Mouse (Mus musculus) liver, postnatal 0 days (tissue): ENCODE measurements at regions not wholly inside any gene's neighbourhood (a gene's known extent, or its start where the extent isn't known, plus 50 kb on each side); places are given as distances from the start of the nearest gene placed in this dataset.

Experiments used
- CTCF ChIP-seq: sonication (generic); IDR thresholded peaks from 2 replicates; pipeline ENCODE4 v1.5.1; 2016; ENCODE audit warnings: antibody characterized with exemption, low read depth
- EP300 ChIP-seq: IDR thresholded peaks from 2 replicates; pipeline ENCODE4 v1.6.1; 2016; ENCODE audit warnings: antibody characterized with exemption, low read depth, mild to moderate bottlenecking

DNA sequence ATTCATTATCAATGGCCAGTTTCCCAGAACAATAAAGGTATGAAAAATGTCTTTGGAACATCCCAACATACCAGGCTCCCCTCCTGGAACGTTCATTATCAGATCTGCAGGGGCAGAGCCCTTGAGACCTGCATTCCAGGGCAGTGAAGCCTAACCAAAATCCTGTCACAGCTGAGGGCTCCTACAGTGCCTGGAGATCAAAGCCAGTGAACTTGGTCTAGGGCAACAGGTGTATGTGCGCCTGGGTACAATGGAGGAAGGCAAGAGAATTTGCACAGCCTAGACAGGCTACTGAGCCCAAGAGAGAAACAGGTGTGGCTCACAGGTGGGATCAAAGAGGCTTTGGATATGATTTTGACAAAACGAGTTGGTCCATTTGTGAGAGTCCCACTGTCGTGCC is 335.6 kb downstream of the Efnb2 start:
- TF ChIP-seq CTCF (no peak), EP300 (no peak)
